Mouse (Mus musculus): ENCODE results near the gene Tbata. TPM values are rescaled to one million over a fixed set of nuclear protein-coding genes. Genes with fewer than 3 reads are reported as not detected.

Gene Tbata
- polyA plus RNA-seq (2014; fragmentation: Nextera tagmentation; extraction: Ambion mirVana): not detected in 2 replicates

GRCm38 (mm10) chr10:61171654-61172053, at the start of gene Tbata:
Gene Tbata, plus strand, starts transcription at chr10:61171954.
- Histone ChIP-seq H3K27me3 (ENCODE audit: control insufficient read depth, insufficient read depth, low read length) (no peaks in the 10 kb centered on the region), H3K9ac (ENCODE audit: low read length) (no peak within 1 kb of the TSS), H3K4me2 (ENCODE audit: low read depth, low read length, severe bottlenecking) (no peak within 1 kb of the TSS), H3K27ac (ENCODE audit: low read depth, low read length) (no peak within 1 kb of the TSS), H3K9me3 (ENCODE audit: control insufficient read depth, low read length) (no peaks in the 10 kb centered on the region), H3K4me1 (replicated peaks; ENCODE audit: control insufficient read depth, insufficient read depth, low read length) (no peaks in the 10 kb centered on the region), H3K36me3 (ENCODE audit: control insufficient read depth, insufficient read depth, low read length) (no peaks in the 10 kb centered on the region), H3K4me3 (ENCODE audit: low read depth, low read length) (no peak within 1 kb of the TSS)
- ATAC-seq (replicated peaks; ENCODE audit: low FRiP score) (no peak), DNase-seq (ENCODE audit: low spot score) (no peak)
- WGBS: 72% methylated on average over 3 of the region's 3 CpGs

GRCm38 (mm10) chr10:61123276-61123913, 48.4 kb upstream of the Tbata start:
- no peak for ATAC-seq (replicated peaks; ENCODE audit: low FRiP score)
- Histone ChIP-seq H3K4me3 (ENCODE audit: low read depth, low read length) (no peak overlapping the region), H3K27me3 (ENCODE audit: control insufficient read depth, insufficient read depth, low read length) (no peaks in the 10 kb centered on the region), H3K4me2 (ENCODE audit: low read depth, low read length, severe bottlenecking) (no peak overlapping the region), H3K4me1 (replicated peaks; ENCODE audit: control insufficient read depth, insufficient read depth, low read length) (no peaks in the 10 kb centered on the region), H3K36me3 (ENCODE audit: control insufficient read depth, insufficient read depth, low read length) (peaks cover 3% of the 10 kb centered on the region; the same call in 1 of the 2 replicates), H3K9me3 (ENCODE audit: control insufficient read depth, low read length) (no peaks in the 10 kb centered on the region), H3K27ac (ENCODE audit: low read depth, low read length) (no peak overlapping the region), H3K9ac (ENCODE audit: low read length) (no peak overlapping the region)
- no peak for DNase-seq (ENCODE audit: low spot score)
- 94% methylated on average over 3 of the region's 3 CpGs for WGBS

- Histone ChIP-seq H3K9me3 (ENCODE audit: control insufficient read depth, low read length) (no peaks in the 10 kb centered on the region), H3K36me3 (ENCODE audit: control insufficient read depth, insufficient read depth, low read length) (peaks cover 3% of the 10 kb centered on the region; the same call in 1 of the 2 replicates), H3K4me1 (replicated peaks; ENCODE audit: control insufficient read depth, insufficient read depth, low read length) (no peaks in the 10 kb centered on the region), H3K9ac (ENCODE audit: low read length) (no peak overlapping the region), H3K4me2 (ENCODE audit: low read depth, low read length, severe bottlenecking) (no peak overlapping the region), H3K27ac (ENCODE audit: low read depth, low read length) (no peak overlapping the region), H3K4me3 (ENCODE audit: low read depth, low read length) (no peak overlapping the region), H3K27me3 (ENCODE audit: control insufficient read depth, insufficient read depth, low read length) (no peaks in the 10 kb centered on the region)
- ATAC-seq (replicated peaks; ENCODE audit: low FRiP score) (no peak), DNase-seq (ENCODE audit: low spot score) (no peak)
- WGBS: 89% methylated on average over 2 of the region's 2 CpGs
These were observed 47.3 kb upstream of the Tbata start for GRCm38 (mm10) chr10:61124462-61124861.

GRCm38 (mm10) chr10:61128701-61129365, 42.9 kb upstream of the Tbata start:
- no peaks in the 10 kb centered on the region for H3K27me3 ChIP-seq (ENCODE audit: control insufficient read depth, insufficient read depth, low read length)
- no peak for ATAC-seq (replicated peaks; ENCODE audit: low FRiP score)
- no peak overlapping the region for H3K4me2 ChIP-seq (ENCODE audit: low read depth, low read length, severe bottlenecking)
- 97% methylated on average over 1 of the region's 1 CpGs for WGBS
- no peak overlapping the region for H3K4me3 ChIP-seq (ENCODE audit: low read depth, low read length)
- H3K36me3 ChIP-seq (ENCODE audit: control insufficient read depth, insufficient read depth, low read length): no peaks in the 10 kb centered on the region
- DNase-seq (ENCODE audit: low spot score): no peak
- H3K4me1 ChIP-seq (replicated peaks; ENCODE audit: control insufficient read depth, insufficient read depth, low read length): no peaks in the 10 kb centered on the region
- no peak overlapping the region for H3K9ac ChIP-seq (ENCODE audit: low read length)
- H3K27ac ChIP-seq (ENCODE audit: low read depth, low read length): no peak overlapping the region
- H3K9me3 ChIP-seq (ENCODE audit: control insufficient read depth, low read length): no peaks in the 10 kb centered on the region

GRCm38 (mm10) chr10:61130959-61131358, 40.8 kb upstream of the Tbata start:
- Histone ChIP-seq H3K4me1 (replicated peaks; ENCODE audit: control insufficient read depth, insufficient read depth, low read length) (no peaks in the 10 kb centered on the region), H3K9me3 (ENCODE audit: control insufficient read depth, low read length) (no peaks in the 10 kb centered on the region), H3K4me3 (ENCODE audit: low read depth, low read length) (no peak overlapping the region), H3K9ac (ENCODE audit: low read length) (no peak overlapping the region), H3K27ac (ENCODE audit: low read depth, low read length) (no peak overlapping the region), H3K36me3 (ENCODE audit: control insufficient read depth, insufficient read depth, low read length) (no peaks in the 10 kb centered on the region), H3K27me3 (ENCODE audit: control insufficient read depth, insufficient read depth, low read length) (no peaks in the 10 kb centered on the region), H3K4me2 (ENCODE audit: low read depth, low read length, severe bottlenecking) (no peak overlapping the region)
- DNase-seq (ENCODE audit: low spot score): no peak
- ATAC-seq (replicated peaks; ENCODE audit: low FRiP score): no peak
- WGBS: 85% methylated on average over 3 of the region's 3 CpGs

GRCm38 (mm10) chr10:61134041-61134440, 37.7 kb upstream of the Tbata start:
- Histone ChIP-seq H3K36me3 (ENCODE audit: control insufficient read depth, insufficient read depth, low read length) (no peaks in the 10 kb centered on the region), H3K4me1 (replicated peaks; ENCODE audit: control insufficient read depth, insufficient read depth, low read length) (no peaks in the 10 kb centered on the region), H3K27me3 (ENCODE audit: control insufficient read depth, insufficient read depth, low read length) (no peaks in the 10 kb centered on the region), H3K9ac (ENCODE audit: low read length) (no peak overlapping the region), H3K9me3 (ENCODE audit: control insufficient read depth, low read length) (no peaks in the 10 kb centered on the region), H3K4me3 (ENCODE audit: low read depth, low read length) (no peak overlapping the region), H3K27ac (ENCODE audit: low read depth, low read length) (no peak overlapping the region), H3K4me2 (ENCODE audit: low read depth, low read length, severe bottlenecking) (no peak overlapping the region)
- ATAC-seq (replicated peaks; ENCODE audit: low FRiP score) (no peak), DNase-seq (ENCODE audit: low spot score) (no peak)
- WGBS: 83% methylated on average over 4 of the region's 4 CpGs

GRCm38 (mm10) chr10:61135226-61135839, 36.4 kb upstream of the Tbata start:
- no peaks in the 10 kb centered on the region for H3K9me3 ChIP-seq (ENCODE audit: control insufficient read depth, low read length)
- H3K27ac ChIP-seq (ENCODE audit: low read depth, low read length): no peak overlapping the region
- no peak overlapping the region for H3K4me3 ChIP-seq (ENCODE audit: low read depth, low read length)
- DNase-seq (ENCODE audit: low spot score) (no peak), ATAC-seq (replicated peaks; ENCODE audit: low FRiP score) (no peak)
- no peak overlapping the region for H3K9ac ChIP-seq (ENCODE audit: low read length)
- H3K4me2 ChIP-seq (ENCODE audit: low read depth, low read length, severe bottlenecking): no peak overlapping the region
- H3K27me3 ChIP-seq (ENCODE audit: control insufficient read depth, insufficient read depth, low read length): no peaks in the 10 kb centered on the region
- no peaks in the 10 kb centered on the region for H3K4me1 ChIP-seq (replicated peaks; ENCODE audit: control insufficient read depth, insufficient read depth, low read length)
- no peaks in the 10 kb centered on the region for H3K36me3 ChIP-seq (ENCODE audit: control insufficient read depth, insufficient read depth, low read length)
- WGBS: 72% methylated on average over 3 of the region's 3 CpGs

- no peaks in the 10 kb centered on the region for H3K4me1 ChIP-seq (replicated peaks; ENCODE audit: control insufficient read depth, insufficient read depth, low read length)
- no peak overlapping the region for H3K9ac ChIP-seq (ENCODE audit: low read length)
- no peaks in the 10 kb centered on the region for H3K36me3 ChIP-seq (ENCODE audit: control insufficient read depth, insufficient read depth, low read length)
- 76% methylated on average over 1 of the region's 1 CpGs for WGBS
- no peaks in the 10 kb centered on the region for H3K27me3 ChIP-seq (ENCODE audit: control insufficient read depth, insufficient read depth, low read length)
- no peak overlapping the region for H3K27ac ChIP-seq (ENCODE audit: low read depth, low read length)
- no peak for DNase-seq (ENCODE audit: low spot score)
- no peak overlapping the region for H3K4me2 ChIP-seq (ENCODE audit: low read depth, low read length, severe bottlenecking)
- ATAC-seq (replicated peaks; ENCODE audit: low FRiP score): no peak
- no peaks in the 10 kb centered on the region for H3K9me3 ChIP-seq (ENCODE audit: control insufficient read depth, low read length)
- no peak overlapping the region for H3K4me3 ChIP-seq (ENCODE audit: low read depth, low read length)
These were observed 34.2 kb upstream of the Tbata start for GRCm38 (mm10) chr10:61137567-61137966.

Measured in forebrain, embryonic 11.5 days (tissue).